Mouse (Mus musculus) myocyte (in vitro differentiated cells): Measurements from ENCODE around the gene Aamdc. TPM values are rescaled to one million over a fixed set of nuclear protein-coding genes. Genes with fewer than 3 reads are reported as not detected.

Source experiments
- H3K27me3 ChIP-seq: one replicate; pipeline ENCODE4 v1.6.1; 2011; ENCODE audit not compliant: control insufficient read depth, insufficient read depth, insufficient read length
- H3K36me3 ChIP-seq: one replicate; pipeline ENCODE4 v1.6.1; 2011; ENCODE audit not compliant: control insufficient read depth, insufficient read depth
- H3K4me2 ChIP-seq: one replicate; pipeline ENCODE4 v1.6.1; 2011; ENCODE audit warnings: low read depth, control low read depth
- H3K4me3 ChIP-seq: one replicate; pipeline ENCODE4 v1.5.1; 2011; ENCODE audit warnings: mild to moderate bottlenecking, control low read depth, moderate library complexity
- H3K79me2 ChIP-seq: one replicate; pipeline ENCODE4 v1.6.1; 2011; ENCODE audit not compliant: control insufficient read depth, insufficient read depth
- H3ac ChIP-seq: one replicate; pipeline ENCODE4 v1.6.1; 2011; ENCODE audit not compliant: control insufficient read depth, insufficient read length
- CEBPB ChIP-seq: IDR thresholded peaks from 2 replicates; pipeline ENCODE4 v1.6.1; 2011; ENCODE audit warnings: mild to moderate bottlenecking, moderate library complexity; ENCODE audit not compliant: poor library complexity, insufficient read depth, severe bottlenecking
- E2F4 ChIP-seq: IDR thresholded peaks from one replicate; pipeline ENCODE4 v1.6.1; 2011; ENCODE audit warnings: mild to moderate bottlenecking, control low read depth, moderate library complexity; ENCODE audit not compliant: insufficient read depth
- MAX ChIP-seq: IDR thresholded peaks from one replicate; pipeline ENCODE4 v1.6.1; 2011; ENCODE audit warnings: low read depth, mild to moderate bottlenecking, control low read depth
- MYOD1 ChIP-seq, 3 experiments: IDR thresholded peaks; one replicate each; pipeline ENCODE4 v1.6.1; 2011; ENCODE audit warnings: control low read depth in 2 of 3, low read depth in 2 of 3, mild to moderate bottlenecking in 2 of 3, moderate library complexity in 1 of 3; ENCODE audit not compliant: insufficient read length in 2 of 3, control insufficient read depth in 1 of 3
- MYOG ChIP-seq, 3 experiments: IDR thresholded peaks; one replicate each; pipeline ENCODE4 v1.6.1; 2011; ENCODE audit warnings: control low read depth in 2 of 3, low read depth in 2 of 3, mild to moderate bottlenecking in 2 of 3; ENCODE audit not compliant: insufficient read length in 2 of 3, control insufficient read depth in 1 of 3, insufficient read depth in 1 of 3
- POLR2A ChIP-seq: IDR thresholded peaks from one replicate; pipeline ENCODE4 v1.6.1; 2011; ENCODE audit warnings: low read depth, mild to moderate bottlenecking, control low read depth, moderate library complexity; ENCODE audit not compliant: insufficient read length
- POLR2AphosphoS2 ChIP-seq: IDR thresholded peaks from one replicate; pipeline ENCODE4 v1.6.1; 2011; ENCODE audit warnings: low read depth, control low read depth; ENCODE audit not compliant: insufficient read length
- REST ChIP-seq: IDR thresholded peaks from one replicate; pipeline ENCODE4 v1.6.1; 2011; ENCODE audit warnings: mild to moderate bottlenecking, control low read depth, moderate library complexity; ENCODE audit not compliant: insufficient read depth, insufficient read length
- SRF ChIP-seq: IDR thresholded peaks from one replicate; pipeline ENCODE4 v1.6.1; 2011; ENCODE audit warnings: low read depth; ENCODE audit not compliant: control insufficient read depth, insufficient read length
- TCF12 ChIP-seq: IDR thresholded peaks from one replicate; pipeline ENCODE4 v1.6.1; 2011; ENCODE audit warnings: mild to moderate bottlenecking, control low read depth; ENCODE audit not compliant: poor library complexity, insufficient read depth, severe bottlenecking
- TCF3 ChIP-seq: IDR thresholded peaks from one replicate; pipeline ENCODE4 v1.6.1; 2011; ENCODE audit warnings: low read depth, control low read depth; ENCODE audit not compliant: insufficient read length
- USF1 ChIP-seq: IDR thresholded peaks from one replicate; pipeline ENCODE4 v1.6.1; 2011; ENCODE audit warnings: low read depth, mild to moderate bottlenecking, control low read depth, moderate library complexity
- polyA plus RNA-seq: library from polyadenylated mRNA; unstranded; fragments of >200 nt; fragmentation: generic; extraction: Trizol; gene quantifications from one replicate; pipeline ENCODE4 v1.2.1, GENCODE M21; 2012; ENCODE audit warnings: missing spikeins

Gene Aamdc
- 127 TPM for polyA plus RNA-seq

GRCm38 (mm10) chr7:97579067-97579975, at the start of gene Aamdc, which contains the start of gene Rsf1:
Aamdc (minus strand) TSS chr7:97579497.
Rsf1 (plus strand) TSS chr7:97579889.
- Histone ChIP-seq H3K4me2 (peak within 1 kb of the TSS; percentile 95), H3K36me3 (no peaks in the 10 kb centered on the region), H3K4me3 (peak within 1 kb of the TSS; percentile 83), H3K27me3 (no peaks in the 10 kb centered on the region), H3ac (peak within 1 kb of the TSS; percentile 51), H3K79me2 (peaks cover 41% of the 10 kb centered on the region)
- TF ChIP-seq POLR2AphosphoS2 (peak; percentile 89), REST (peak; percentile 27), E2F4 (peak; percentile 16), SRF (no peak), POLR2A (peak; percentile 87)

GRCm38 (mm10) chr7:97623402-97623801, 44.1 kb upstream of the Aamdc start:
- Histone ChIP-seq H3K4me2 (no peak overlapping the region), H3K4me3 (no peak overlapping the region), H3K27me3 (no peaks in the 10 kb centered on the region), H3K79me2 (peaks cover 50% of the 10 kb centered on the region), H3K36me3 (no peaks in the 10 kb centered on the region), H3ac (no peak overlapping the region)
- TF ChIP-seq SRF (no peak), REST (no peak)

DNA sequence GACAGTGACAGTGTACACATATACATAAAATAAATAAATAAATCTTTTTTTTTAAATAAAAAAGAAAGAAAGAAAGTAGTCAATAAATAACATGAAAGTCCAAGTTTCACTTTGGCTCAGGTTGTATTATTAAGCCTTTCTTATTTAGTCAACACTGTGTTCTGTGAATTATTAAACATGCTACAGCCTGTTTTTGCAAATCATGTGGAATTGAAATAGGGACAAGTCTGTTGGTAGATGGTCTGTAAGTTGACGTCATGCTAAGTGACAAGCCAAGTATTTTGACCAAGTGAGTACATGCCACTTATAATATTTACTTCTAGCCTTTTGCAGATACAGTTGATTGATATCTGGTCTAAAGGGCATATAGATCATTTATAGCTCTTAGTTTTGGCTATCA, 43.4 kb upstream of the Aamdc start:
- Histone ChIP-seq H3ac (no peak overlapping the region), H3K36me3 (peaks cover under 1% of the 10 kb centered on the region), H3K4me2 (no peak overlapping the region), H3K4me3 (no peak overlapping the region), H3K79me2 (peaks cover 49% of the 10 kb centered on the region), H3K27me3 (no peaks in the 10 kb centered on the region)
- TF ChIP-seq MYOG (IDR thresholded peaks at IDR 0.05; ENCODE audit: control insufficient read depth in 1 of 3, insufficient read depth in 1 of 3, insufficient read length in 2 of 3, low read depth in 2 of 3) (no peak), POLR2AphosphoS2 (no peak), USF1 (no peak), REST (no peak), MAX (no peak), POLR2A (no peak), E2F4 (no peak), TCF3 (no peak), MYOD1 (IDR thresholded peaks at IDR 0.05; ENCODE audit: control insufficient read depth in 1 of 3, insufficient read length in 2 of 3, low read depth in 2 of 3) (no peak), CEBPB (no peak), SRF (no peak), TCF12 (no peak)

DNA sequence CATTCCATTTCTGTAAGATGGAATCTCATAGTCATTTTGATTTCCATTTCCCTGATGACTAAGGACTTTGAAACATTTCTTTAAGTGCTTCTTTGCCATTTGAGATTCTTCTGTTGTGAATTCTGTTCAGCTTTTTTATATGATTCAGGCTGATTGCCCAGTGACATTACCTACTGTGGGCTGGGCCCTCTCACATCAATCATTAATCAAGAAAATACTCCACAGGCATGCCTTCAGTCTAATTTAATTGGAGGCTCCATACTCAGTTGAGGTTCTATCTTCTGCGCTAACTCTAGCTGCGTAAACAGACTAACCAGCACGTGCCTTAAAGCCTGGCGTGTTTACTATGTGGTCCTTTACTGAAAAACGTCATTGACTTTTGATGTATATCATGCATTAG, 42.0 kb upstream of the Aamdc start:
- Histone ChIP-seq H3ac (no peak overlapping the region), H3K27me3 (no peaks in the 10 kb centered on the region), H3K36me3 (peaks cover 3% of the 10 kb centered on the region), H3K79me2 (peaks cover 39% of the 10 kb centered on the region), H3K4me2 (no peak overlapping the region), H3K4me3 (no peak overlapping the region)
- TF ChIP-seq TCF12 (no peak), MAX (no peak)

DNA sequence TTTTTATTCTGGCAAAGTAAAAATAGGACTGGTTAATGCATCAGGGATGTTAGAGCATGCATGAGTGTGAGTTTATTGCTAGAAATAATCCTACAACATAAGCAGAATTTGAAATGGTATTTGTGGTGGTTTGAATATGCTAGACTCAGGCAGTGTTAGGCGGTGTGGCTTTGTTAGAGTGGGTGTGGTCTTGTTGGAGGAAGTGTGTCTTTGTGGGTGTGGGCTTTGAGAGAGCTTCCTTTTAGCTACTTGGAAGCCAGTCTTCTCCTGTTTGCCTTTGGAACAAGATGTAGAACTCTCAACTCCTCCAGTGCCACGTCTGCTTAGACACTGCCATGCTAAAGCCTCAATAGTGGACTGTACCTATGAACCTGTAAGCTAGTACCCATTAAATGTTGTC, 19.3 kb upstream of the Aamdc start:
- no peaks in the 10 kb centered on the region for H3K36me3 ChIP-seq
- no peak overlapping the region for H3K4me3 ChIP-seq
- H3K79me2 ChIP-seq = peaks cover 88% of the 10 kb centered on the region
- no peak overlapping the region for H3ac ChIP-seq
- H3K27me3 ChIP-seq = no peaks in the 10 kb centered on the region
- TF ChIP-seq POLR2A = no peak
- no peak for TF ChIP-seq CEBPB
- no peak overlapping the region for H3K4me2 ChIP-seq

DNA sequence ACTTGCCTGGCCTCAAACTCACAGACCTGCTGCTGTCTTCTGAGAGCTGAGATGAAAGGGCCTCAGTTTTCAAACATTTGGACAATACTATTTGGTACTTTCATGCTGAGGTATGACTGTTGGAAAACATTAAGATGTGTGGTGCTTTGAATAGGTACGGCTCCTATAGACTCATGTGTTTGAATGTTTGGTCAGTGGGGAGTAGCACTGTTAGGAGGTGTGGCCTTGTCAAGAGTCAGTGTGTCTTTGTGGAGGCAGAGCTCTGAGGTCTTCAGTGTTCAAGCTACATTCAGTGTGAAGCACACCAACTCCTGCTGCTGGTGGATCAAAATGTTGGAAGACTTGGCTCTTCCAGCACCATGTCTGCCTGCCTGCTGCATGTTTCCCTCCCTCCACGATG, 14.2 kb upstream of the Aamdc start:
- no peaks in the 10 kb centered on the region for H3K36me3 ChIP-seq
- no peak overlapping the region for H3K4me2 ChIP-seq
- H3ac ChIP-seq = no peak overlapping the region
- peaks cover 82% of the 10 kb centered on the region for H3K79me2 ChIP-seq
- H3K4me3 ChIP-seq = no peak overlapping the region
- no peaks in the 10 kb centered on the region for H3K27me3 ChIP-seq
- TF ChIP-seq MYOD1 (IDR thresholded peaks at IDR 0.05; ENCODE audit: control insufficient read depth in 1 of 3, insufficient read length in 2 of 3, low read depth in 2 of 3) = no peak
- TF ChIP-seq POLR2AphosphoS2 = no peak
- no peak for TF ChIP-seq MAX
- no peak for TF ChIP-seq TCF3
- TF ChIP-seq E2F4 = no peak
- no peak for TF ChIP-seq SRF
- no peak for TF ChIP-seq POLR2A
- TF ChIP-seq CEBPB = no peak
- TF ChIP-seq USF1 = no peak
- no peak for TF ChIP-seq MYOG (IDR thresholded peaks at IDR 0.05; ENCODE audit: control insufficient read depth in 1 of 3, insufficient read depth in 1 of 3, insufficient read length in 2 of 3, low read depth in 2 of 3)
- TF ChIP-seq REST = no peak
- no peak for TF ChIP-seq TCF12
